Mouse (Mus musculus) midbrain, embryonic 16.5 days (tissue): ENCODE measurements around the gene Rpp38. TPM values are rescaled to one million over a fixed set of nuclear protein-coding genes. Genes with fewer than 3 reads are reported as not detected.
A peak's percentile ranks its signal among the peaks of the same experiment; 100 is the strongest.

ENCODE experiments used
- ATAC-seq: fragments of 200-750 bp; cut with Nextera tagmentation; 2 replicates; pipeline ENCODE4 v1.8.0; 2017; ENCODE audit warnings: moderate TSS enrichment
- H3K27ac ChIP-seq: fragments of 300-500 bp; sonication (generic); 2 replicates; pipeline ENCODE4 v1.5.1; 2014; ENCODE audit warnings: mild to moderate bottlenecking, low read length, mixed read lengths
- H3K27me3 ChIP-seq: fragments of 300-500 bp; sonication (generic); 2 replicates; pipeline ENCODE4 v1.6.1; 2014; ENCODE audit warnings: low read depth, low read length, mixed read lengths; ENCODE audit not compliant: control insufficient read depth, insufficient read depth
- H3K36me3 ChIP-seq: fragments of 300-500 bp; sonication (generic); 2 replicates; pipeline ENCODE4 v1.6.1; 2014; ENCODE audit warnings: mild to moderate bottlenecking, low read length, moderate library complexity, mixed read lengths; ENCODE audit not compliant: control insufficient read depth, insufficient read depth
- H3K4me1 ChIP-seq: fragments of 300-500 bp; sonication (generic); 2 replicates; pipeline ENCODE4 v1.6.1; 2014; ENCODE audit warnings: mild to moderate bottlenecking, low read length, mixed read lengths; ENCODE audit not compliant: control insufficient read depth, insufficient read depth
- H3K4me2 ChIP-seq: fragments of 300-500 bp; sonication (generic); 2 replicates; pipeline ENCODE4 v1.6.1; 2014; ENCODE audit warnings: mild to moderate bottlenecking, low read length, mixed read lengths
- H3K4me3 ChIP-seq: fragments of 300-500 bp; sonication (generic); 2 replicates; pipeline ENCODE4 v1.5.1; 2014; ENCODE audit warnings: low read depth, mild to moderate bottlenecking, low read length, moderate library complexity, mixed read lengths
- H3K9ac ChIP-seq: fragments of 300-500 bp; sonication (generic); 2 replicates; pipeline ENCODE4 v1.6.1; 2014; ENCODE audit warnings: low read depth, low read length, mixed read lengths
- H3K9me3 ChIP-seq: fragments of 300-500 bp; sonication (generic); replicated peaks from 2 replicates; pipeline ENCODE4 v1.6.1; 2014; ENCODE audit warnings: mild to moderate bottlenecking, low read length, mixed read lengths; ENCODE audit not compliant: control insufficient read depth, poor library complexity, severe bottlenecking
- WGBS: fragments of 180-500 bp; shearing (Covaris S2); extraction: QIAGEN DNeasy Blood & Tissue Kit; methylation state at CpG from one replicate; pipeline ENCODE4 v1.1.7; 2014; 5-methylcytosine and 5-hydroxymethylcytosine counted together
- polyA plus RNA-seq: library from polyadenylated mRNA; unstranded; fragments of >200 nt; fragmentation: Nextera tagmentation; extraction: Ambion mirVana; gene quantifications from 2 replicates; pipeline ENCODE4 v1.2.1, GENCODE M21; 2015

The Rpp38 gene
- polyA plus RNA-seq, 1 experiment from 2014 or later = 11.8 TPM

- WGBS = 87% methylated on average over 3 of the region's 3 CpGs
- Histone ChIP-seq H3K4me1 (no peaks in the 10 kb centered on the region), H3K36me3 (peaks cover 13% of the 10 kb centered on the region), H3K27me3 (no peaks in the 10 kb centered on the region), H3K4me3 (no peak overlapping the region), H3K9ac (no peak overlapping the region), H3K27ac (no peak overlapping the region), H3K4me2 (no peak overlapping the region), H3K9me3 (no peaks in the 10 kb centered on the region)
- ATAC-seq = no peak
These were observed 26.9 kb downstream of the Rpp38 start for GRCm38 (mm10) chr2:3305426-3306025.

GRCm38 (mm10) chr2:3295826-3296225, 36.6 kb downstream of the Rpp38 start:
- no peak for ATAC-seq
- H3K36me3 ChIP-seq = no peaks in the 10 kb centered on the region
- 88% methylated on average over 7 of the region's 7 CpGs for WGBS
- H3K4me2 ChIP-seq = no peak overlapping the region
- no peak overlapping the region for H3K27ac ChIP-seq
- H3K9me3 ChIP-seq = no peaks in the 10 kb centered on the region
- H3K4me1 ChIP-seq = no peaks in the 10 kb centered on the region
- no peaks in the 10 kb centered on the region for H3K27me3 ChIP-seq
- H3K9ac ChIP-seq = no peak overlapping the region
- H3K4me3 ChIP-seq = no peak overlapping the region

GRCm38 (mm10) chr2:3292170-3292569, 40.3 kb downstream of the Rpp38 start:
- Histone ChIP-seq H3K27ac (no peak overlapping the region), H3K27me3 (no peaks in the 10 kb centered on the region), H3K4me3 (no peak overlapping the region), H3K4me1 (no peaks in the 10 kb centered on the region), H3K9ac (no peak overlapping the region), H3K36me3 (no peaks in the 10 kb centered on the region), H3K9me3 (no peaks in the 10 kb centered on the region), H3K4me2 (no peak overlapping the region)
- no peak for ATAC-seq
- 87% methylated on average over 1 of the region's 1 CpGs for WGBS

GRCm38 (mm10) chr2:3289581-3289980, 42.9 kb downstream of the Rpp38 start:
- Histone ChIP-seq H3K4me3 (no peak overlapping the region), H3K4me1 (peaks cover 12% of the 10 kb centered on the region), H3K27me3 (no peaks in the 10 kb centered on the region), H3K9ac (no peak overlapping the region), H3K4me2 (no peak overlapping the region), H3K36me3 (no peaks in the 10 kb centered on the region), H3K27ac (no peak overlapping the region), H3K9me3 (no peaks in the 10 kb centered on the region)
- 89% methylated on average over 1 of the region's 1 CpGs for WGBS
- no peak for ATAC-seq

- H3K36me3 ChIP-seq = no peaks in the 10 kb centered on the region
- H3K27me3 ChIP-seq = no peaks in the 10 kb centered on the region
- no peaks in the 10 kb centered on the region for H3K9me3 ChIP-seq
- peaks cover 17% of the 10 kb centered on the region for H3K4me1 ChIP-seq
- no peak overlapping the region for H3K4me3 ChIP-seq
- WGBS = 86% methylated on average over 2 of the region's 2 CpGs
- H3K4me2 ChIP-seq = no peak overlapping the region
- no peak for ATAC-seq
- H3K9ac ChIP-seq = no peak overlapping the region
- no peak overlapping the region for H3K27ac ChIP-seq
These were observed 46.2 kb downstream of the Rpp38 start for GRCm38 (mm10) chr2:3286243-3286642.

- Histone ChIP-seq H3K9ac (peak overlapping the region; percentile 68; the same call in 1 of the 2 replicates), H3K36me3 (no peaks in the 10 kb centered on the region), H3K27me3 (no peaks in the 10 kb centered on the region), H3K4me1 (peaks cover 17% of the 10 kb centered on the region), H3K4me3 (peak overlapping the region; percentile 51; the same call in 1 of the 2 replicates), H3K27ac (no peak overlapping the region), H3K4me2 (peak overlapping the region; percentile 79), H3K9me3 (no peaks in the 10 kb centered on the region)
- ATAC-seq = no peak
- 77% methylated on average over 3 of the region's 3 CpGs for WGBS
These were observed 46.7 kb downstream of the Rpp38 start for GRCm38 (mm10) chr2:3285709-3286108.

GRCm38 (mm10) chr2:3285181-3285530, 47.3 kb downstream of the Rpp38 start:
- H3K27ac ChIP-seq = peak overlapping the region; percentile 85
- no peaks in the 10 kb centered on the region for H3K9me3 ChIP-seq
- peaks cover 17% of the 10 kb centered on the region for H3K4me1 ChIP-seq
- no peak for ATAC-seq
- WGBS = 4% methylated on average over 6 of the region's 6 CpGs
- H3K36me3 ChIP-seq = no peaks in the 10 kb centered on the region
- H3K27me3 ChIP-seq = no peaks in the 10 kb centered on the region
- peak overlapping the region; percentile 51 for H3K4me3 ChIP-seq
- H3K9ac ChIP-seq = peak overlapping the region; percentile 68
- H3K4me2 ChIP-seq = peak overlapping the region; percentile 79

- H3K4me3 ChIP-seq = peak overlapping the region; percentile 51
- H3K4me2 ChIP-seq = peak overlapping the region; percentile 79
- WGBS = 0% methylated on average over 43 of the region's 60 CpGs
- H3K9me3 ChIP-seq = no peaks in the 10 kb centered on the region
- H3K9ac ChIP-seq = peak overlapping the region; percentile 68
- H3K27ac ChIP-seq = peak overlapping the region; percentile 85
- H3K4me1 ChIP-seq = peaks cover 17% of the 10 kb centered on the region
- H3K36me3 ChIP-seq = no peaks in the 10 kb centered on the region
- ATAC-seq = peak; percentile 9
- H3K27me3 ChIP-seq = no peaks in the 10 kb centered on the region
These were observed 47.8 kb downstream of the Rpp38 start for GRCm38 (mm10) chr2:3284473-3285180.
